ENCODE assay signal across 11 mouse cellular contexts in genomic region chr4:126324861-126325260, GRCm38 (mm10). TPM values are rescaled to one million over a fixed set of nuclear protein-coding genes. Genes with fewer than 3 reads are reported as not detected.
A peak's percentile ranks its signal among the peaks of the same experiment; 100 is the strongest.
DNase-seq lines count a peak whose midpoint lies in the region; ATAC-seq lines count a peak whose summit lies in the region.
"Had no signal": no experiment of that assay in that cellular context is flagged by ENCODE, and none has a peak within 500 bp of the region (broad histone marks: within the 10 kb centered on the region; RNA-seq: fewer than 3 reads in every experiment).

No protein-coding gene starts in this region.

- WGBS in kidney, embryonic 16.5 days: 28% methylated on average over 13 of the region's 13 CpGs
- WGBS in forebrain, embryonic 13.5 days: 15% methylated on average over 13 of the region's 13 CpGs
- 19% methylated on average over 13 of the region's 13 CpGs for WGBS in midbrain, embryonic 13.5 days

- DNase-seq in cerebellum, adult 8-10 months: peak; percentile 17
- DNase-seq in kidney, adult 8-10 months: no peak
- no peak for DNase-seq in ovary, postnatal 14 days (ENCODE audit: low spot score)
- DNase-seq in adrenal gland, adult 18-20 months (ENCODE audit: low spot score in 2 of 2): no peak
- DNase-seq: kidney, adult 2 months; spleen, adult 18-20 months had no signal

- peak overlapping the region; percentile 50 for H3K4me2 ChIP-seq in kidney, embryonic 16.5 days (replicated peaks; ENCODE audit: low read depth, low read length)
- H3K4me2 ChIP-seq in forebrain, embryonic 13.5 days: peak overlapping the region; percentile 38
- peak overlapping the region; percentile 5; the same call in 1 of the 2 replicates for H3K4me2 ChIP-seq in midbrain, embryonic 13.5 days (replicated peaks)

- no peaks in the 10 kb centered on the region for H3K9me3 ChIP-seq in kidney, embryonic 16.5 days (ENCODE audit: low read length)
- no peaks in the 10 kb centered on the region for H3K9me3 ChIP-seq in forebrain, embryonic 13.5 days (replicated peaks)
- H3K9me3 ChIP-seq in midbrain, embryonic 13.5 days: no peaks in the 10 kb centered on the region

- no peak for ATAC-seq in cerebellum, adult (ENCODE audit: insufficient number of reproducible peaks, low FRiP score, low TSS enrichment)
- no peak for ATAC-seq in kidney, embryonic 16.5 days (ENCODE audit: low FRiP score, low TSS enrichment)
- no peak for ATAC-seq in forebrain, embryonic 13.5 days
- no peak for ATAC-seq in midbrain, embryonic 13.5 days
- ATAC-seq: Patski had no signal

- no peaks in the 10 kb centered on the region for H3K36me3 ChIP-seq in kidney, embryonic 16.5 days (ENCODE audit: insufficient read depth, low read length)
- no peaks in the 10 kb centered on the region for H3K36me3 ChIP-seq in forebrain, embryonic 13.5 days (ENCODE audit: poor library complexity, severe bottlenecking)
- no peaks in the 10 kb centered on the region for H3K36me3 ChIP-seq in midbrain, embryonic 13.5 days

- H3K27me3 ChIP-seq in kidney, embryonic 16.5 days (ENCODE audit: insufficient read depth, low read length): peaks cover 7% of the 10 kb centered on the region; the same call in 1 of the 2 replicates
- H3K27me3 ChIP-seq in forebrain, embryonic 13.5 days: peaks cover 26% of the 10 kb centered on the region
- H3K27me3 ChIP-seq in midbrain, embryonic 13.5 days: peaks cover 20% of the 10 kb centered on the region
- H3K27me3 ChIP-seq: Patski had no signal

- no peak overlapping the region for H3K27ac ChIP-seq in kidney, embryonic 16.5 days (ENCODE audit: low read length)
- H3K27ac ChIP-seq in forebrain, embryonic 13.5 days: 0 out of 2 replicates have a peak overlapping the region, but pooled peaks have one; percentile 10
- no peak overlapping the region for H3K27ac ChIP-seq in midbrain, embryonic 13.5 days

- peaks cover 16% of the 10 kb centered on the region for H3K4me1 ChIP-seq in kidney, embryonic 16.5 days (ENCODE audit: insufficient read depth, low read length)
- peaks cover 28% of the 10 kb centered on the region for H3K4me1 ChIP-seq in forebrain, embryonic 13.5 days
- peaks cover 16% of the 10 kb centered on the region for H3K4me1 ChIP-seq in midbrain, embryonic 13.5 days (replicated peaks)

- no peak overlapping the region for H3K4me3 ChIP-seq in kidney, embryonic 16.5 days (ENCODE audit: low read length)
- no peak overlapping the region; the same call in 1 of the 2 replicates for H3K4me3 ChIP-seq in forebrain, embryonic 13.5 days
- no peak overlapping the region for H3K4me3 ChIP-seq in midbrain, embryonic 13.5 days (replicated peaks)

- peak overlapping the region; percentile 50; the same call in 1 of the 2 replicates for H3K9ac ChIP-seq in kidney, embryonic 16.5 days (replicated peaks; ENCODE audit: low read length)
- H3K9ac ChIP-seq in forebrain, embryonic 13.5 days: peak overlapping the region; percentile 37; the same call in 1 of the 2 replicates
- no peak overlapping the region for H3K9ac ChIP-seq in midbrain, embryonic 13.5 days (replicated peaks)

RNA-seq across cellular contexts. Expression of gene Tekt2, which starts 0.6 kb away (rescaled TPM):
- 3.9 and 5.5 TPM in 2 replicates for polyA plus RNA-seq in kidney, embryonic 16.5 days (2015; fragmentation: Nextera tagmentation; extraction: Ambion mirVana)
- polyA plus RNA-seq in forebrain, embryonic 13.5 days (2015; fragmentation: Nextera tagmentation; extraction: Ambion mirVana): 10.0 and 11.2 TPM in 2 replicates
- polyA plus RNA-seq in midbrain, embryonic 13.5 days (2015; fragmentation: Nextera tagmentation; extraction: Ambion mirVana): 6.9 and 8.9 TPM in 2 replicates
- total RNA-seq in adrenal gland, adult 18-20 months (2021): 1 to 10 TPM; 2.8 to 4.5 TPM

RNA-seq across cellular contexts. Expression of gene Adprhl2, which starts 3.4 kb away (rescaled TPM):
- polyA plus RNA-seq in kidney, embryonic 16.5 days (2015; fragmentation: Nextera tagmentation; extraction: Ambion mirVana): 85.3 and 91.6 TPM in 2 replicates
- polyA plus RNA-seq in forebrain, embryonic 13.5 days (2015; fragmentation: Nextera tagmentation; extraction: Ambion mirVana): 70.9 and 81.6 TPM in 2 replicates
- polyA plus RNA-seq in midbrain, embryonic 13.5 days (2015; fragmentation: Nextera tagmentation; extraction: Ambion mirVana): 78.9 and 81.8 TPM in 2 replicates
- 10 to 100 TPM; 31.0 to 31.2 TPM for total RNA-seq in adrenal gland, adult 18-20 months (2021)

RNA-seq across cellular contexts. Expression of gene Col8a2, which starts 38.3 kb away (rescaled TPM):
- 11.1 and 11.4 TPM in 2 replicates for polyA plus RNA-seq in kidney, embryonic 16.5 days (2015; fragmentation: Nextera tagmentation; extraction: Ambion mirVana)
- 0.96 and 1.4 TPM in 2 replicates for polyA plus RNA-seq in forebrain, embryonic 13.5 days (2015; fragmentation: Nextera tagmentation; extraction: Ambion mirVana)
- 1.0 and 1.5 TPM in 2 replicates for polyA plus RNA-seq in midbrain, embryonic 13.5 days (2015; fragmentation: Nextera tagmentation; extraction: Ambion mirVana)
- 1 to 10 TPM; 2.6 to 2.8 TPM for total RNA-seq in adrenal gland, adult 18-20 months (2021)
